Mouse (Mus musculus): ENCODE results near the gene Fam166a. TPM values are rescaled to one million over a fixed set of nuclear protein-coding genes. Genes with fewer than 3 reads are reported as not detected.

Gene Fam166a
- polyA plus RNA-seq, 1 experiment = 0.11 TPM

- TF ChIP-seq CTCF (IDR thresholded peaks at IDR 0.05; ENCODE audit: borderline replicate concordance, insufficient read depth, low read depth, low read length) (peak; percentile 34; the same call in 1 of the 2 replicates), POLR2A (IDR thresholded peaks at IDR 0.05; ENCODE audit: borderline replicate concordance, insufficient read depth, low read length) (peak; percentile 17; the same call in 1 of the 2 replicates)
- Histone ChIP-seq H3K27ac (ENCODE audit: insufficient read depth, low read length) (no peak within 1 kb of the TSS), H3K27me3 (ENCODE audit: control insufficient read depth, insufficient read depth, low read length) (no peaks in the 10 kb centered on the region; the same call in 1 of the 2 replicates), H3K4me1 (ENCODE audit: control insufficient read depth, insufficient read depth, low read length) (peaks cover 2% of the 10 kb centered on the region), H3K4me3 (replicated peaks; ENCODE audit: insufficient read depth, low read depth, low read length) (peak within 1 kb of the TSS; percentile 62)
- 1% methylated on average over 35 of the region's 35 CpGs for WGBS
- peak; percentile 85 to 89 for DNase-seq
Observed at GRCm38 (mm10) chr2:25180478-25180903, 38.1 kb upstream of the Fam166a start, which contains the start of gene Nrarp. Nrarp (plus strand) TSS chr2:25180758.

GRCm38 (mm10) chr2:25180973-25181890 lies 37.3 kb upstream of the Fam166a start:
- peak; percentile 40 to 47 for DNase-seq
- TF ChIP-seq CTCF (IDR thresholded peaks at IDR 0.05; ENCODE audit: borderline replicate concordance, insufficient read depth, low read depth, low read length) (no peak), POLR2A (IDR thresholded peaks at IDR 0.05; ENCODE audit: borderline replicate concordance, insufficient read depth, low read length) (no peak)
- H3K4me3 ChIP-seq (replicated peaks; ENCODE audit: insufficient read depth, low read depth, low read length) = peak overlapping the region; percentile 44
- H3K27me3 ChIP-seq (ENCODE audit: control insufficient read depth, insufficient read depth, low read length) = no peaks in the 10 kb centered on the region; the same call in 1 of the 2 replicates
- H3K4me1 ChIP-seq (ENCODE audit: control insufficient read depth, insufficient read depth, low read length) = peaks cover 2% of the 10 kb centered on the region
- under 1% methylated on average over 100 of the region's 100 CpGs for WGBS
- H3K27ac ChIP-seq (ENCODE audit: insufficient read depth, low read length) = no peak overlapping the region

- Histone ChIP-seq H3K4me1 (ENCODE audit: control insufficient read depth, insufficient read depth, low read length) (peaks cover 2% of the 10 kb centered on the region), H3K27ac (ENCODE audit: insufficient read depth, low read length) (no peak overlapping the region)
Observed at GRCm38 (mm10) chr2:25181891-25182397, 36.6 kb upstream of the Fam166a start.

GRCm38 (mm10) chr2:25182664-25183063 lies 35.9 kb upstream of the Fam166a start:
- no peak overlapping the region for H3K4me3 ChIP-seq (replicated peaks; ENCODE audit: insufficient read depth, low read depth, low read length)
- WGBS = 70% methylated on average over 6 of the region's 6 CpGs
- TF ChIP-seq CTCF (IDR thresholded peaks at IDR 0.05; ENCODE audit: borderline replicate concordance, insufficient read depth, low read depth, low read length) (no peak), POLR2A (IDR thresholded peaks at IDR 0.05; ENCODE audit: borderline replicate concordance, insufficient read depth, low read length) (no peak)
- no peak for DNase-seq
- peaks cover 2% of the 10 kb centered on the region for H3K4me1 ChIP-seq (ENCODE audit: control insufficient read depth, insufficient read depth, low read length)
- H3K27ac ChIP-seq (ENCODE audit: insufficient read depth, low read length) = no peak overlapping the region
- H3K27me3 ChIP-seq (ENCODE audit: control insufficient read depth, insufficient read depth, low read length) = no peaks in the 10 kb centered on the region; the same call in 1 of the 2 replicates

More at GRCm38 (mm10) chr2:25181891-25182397, 36.6 kb upstream of the Fam166a start:
- no peak for TF ChIP-seq POLR2A (IDR thresholded peaks at IDR 0.05; ENCODE audit: borderline replicate concordance, insufficient read depth, low read length)
- TF ChIP-seq CTCF (IDR thresholded peaks at IDR 0.05; ENCODE audit: borderline replicate concordance, insufficient read depth, low read depth, low read length) = no peak
- Histone ChIP-seq H3K4me3 (replicated peaks; ENCODE audit: insufficient read depth, low read depth, low read length) (no peak overlapping the region), H3K27me3 (ENCODE audit: control insufficient read depth, insufficient read depth, low read length) (no peaks in the 10 kb centered on the region; the same call in 1 of the 2 replicates)
- DNase-seq = no peak
- 11% methylated on average over 17 of the region's 17 CpGs for WGBS

GRCm38 (mm10) chr2:25183336-25183735 lies 35.2 kb upstream of the Fam166a start:
- no peak for DNase-seq
- Histone ChIP-seq H3K4me1 (ENCODE audit: control insufficient read depth, insufficient read depth, low read length) (no peaks in the 10 kb centered on the region), H3K27me3 (ENCODE audit: control insufficient read depth, insufficient read depth, low read length) (no peaks in the 10 kb centered on the region; the same call in 1 of the 2 replicates), H3K27ac (ENCODE audit: insufficient read depth, low read length) (no peak overlapping the region), H3K4me3 (replicated peaks; ENCODE audit: insufficient read depth, low read depth, low read length) (no peak overlapping the region)
- TF ChIP-seq CTCF (IDR thresholded peaks at IDR 0.05; ENCODE audit: borderline replicate concordance, insufficient read depth, low read depth, low read length) (no peak), POLR2A (IDR thresholded peaks at IDR 0.05; ENCODE audit: borderline replicate concordance, insufficient read depth, low read length) (no peak)
- 85% methylated on average over 2 of the region's 2 CpGs for WGBS

GRCm38 (mm10) chr2:25184496-25184895 lies 34.0 kb upstream of the Fam166a start:
- no peak overlapping the region for H3K27ac ChIP-seq (ENCODE audit: insufficient read depth, low read length)
- no peak overlapping the region for H3K4me3 ChIP-seq (replicated peaks; ENCODE audit: insufficient read depth, low read depth, low read length)
- no peak for DNase-seq
- WGBS = 90% methylated on average over 7 of the region's 7 CpGs
- H3K4me1 ChIP-seq (ENCODE audit: control insufficient read depth, insufficient read depth, low read length) = no peaks in the 10 kb centered on the region
- TF ChIP-seq POLR2A (IDR thresholded peaks at IDR 0.05; ENCODE audit: borderline replicate concordance, insufficient read depth, low read length) = no peak
- no peak for TF ChIP-seq CTCF (IDR thresholded peaks at IDR 0.05; ENCODE audit: borderline replicate concordance, insufficient read depth, low read depth, low read length)
- H3K27me3 ChIP-seq (ENCODE audit: control insufficient read depth, insufficient read depth, low read length) = no peaks in the 10 kb centered on the region; the same call in 1 of the 2 replicates

GRCm38 (mm10) chr2:25185625-25186574 lies 32.6 kb upstream of the Fam166a start:
- no peak for TF ChIP-seq POLR2A (IDR thresholded peaks at IDR 0.05; ENCODE audit: borderline replicate concordance, insufficient read depth, low read length)
- TF ChIP-seq CTCF (IDR thresholded peaks at IDR 0.05; ENCODE audit: borderline replicate concordance, insufficient read depth, low read depth, low read length) = no peak
- peak in 1 of 2 experiments; percentile 33 for DNase-seq
- no peaks in the 10 kb centered on the region; the same call in 1 of the 2 replicates for H3K27me3 ChIP-seq (ENCODE audit: control insufficient read depth, insufficient read depth, low read length)
- WGBS = 6% methylated on average over 64 of the region's 64 CpGs
- H3K27ac ChIP-seq (ENCODE audit: insufficient read depth, low read length) = no peak overlapping the region
- no peak overlapping the region for H3K4me3 ChIP-seq (replicated peaks; ENCODE audit: insufficient read depth, low read depth, low read length)
- H3K4me1 ChIP-seq (ENCODE audit: control insufficient read depth, insufficient read depth, low read length) = no peaks in the 10 kb centered on the region
